Mouse (Mus musculus): ENCODE data around the gene Tppp3. TPM values are rescaled to one million over a fixed set of nuclear protein-coding genes. Genes with fewer than 3 reads are reported as not detected.

Tppp3 gene
- polyA plus RNA-seq, 1 experiment from 2014 or later: 22.2 TPM

DNA sequence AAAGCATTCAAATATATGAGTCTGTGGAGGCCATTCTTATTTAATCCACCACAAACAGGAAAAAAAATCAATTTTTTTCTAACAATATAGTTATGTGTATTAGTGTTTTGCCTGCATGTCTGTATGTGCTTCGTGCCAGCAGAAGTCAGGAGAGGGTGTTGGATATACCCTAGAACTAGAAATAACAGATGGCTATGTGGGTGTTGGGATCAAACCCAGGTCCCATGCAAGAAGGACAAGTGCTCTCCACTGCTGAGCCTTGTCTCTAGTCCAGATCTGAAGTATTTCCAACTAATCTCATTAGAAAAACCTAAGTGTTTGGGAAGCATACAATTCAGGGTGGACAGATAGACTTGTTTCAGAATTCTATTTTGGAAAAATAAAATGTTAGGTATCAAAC is 49.3 kb downstream of the Tppp3 start:
- no peaks in the 10 kb centered on the region for H3K9me3 ChIP-seq (ENCODE audit: low read length)
- no peak overlapping the region for H3K27ac ChIP-seq (ENCODE audit: low read length)
- no peak overlapping the region for H3K4me2 ChIP-seq (replicated peaks; ENCODE audit: low read depth, low read length)
- H3K9ac ChIP-seq (replicated peaks; ENCODE audit: low read length): no peak overlapping the region
- H3K27me3 ChIP-seq (ENCODE audit: insufficient read depth, low read length): no peaks in the 10 kb centered on the region
- H3K36me3 ChIP-seq (ENCODE audit: insufficient read depth, low read length): no peaks in the 10 kb centered on the region
- no peak for ATAC-seq (ENCODE audit: low FRiP score, low TSS enrichment)
- no peak overlapping the region for H3K4me3 ChIP-seq (ENCODE audit: low read length)
- H3K4me1 ChIP-seq (ENCODE audit: insufficient read depth, low read length): no peaks in the 10 kb centered on the region
- whole genome bisulfite sequencing: 79% methylated on average over 1 of the region's 1 CpGs

DNA sequence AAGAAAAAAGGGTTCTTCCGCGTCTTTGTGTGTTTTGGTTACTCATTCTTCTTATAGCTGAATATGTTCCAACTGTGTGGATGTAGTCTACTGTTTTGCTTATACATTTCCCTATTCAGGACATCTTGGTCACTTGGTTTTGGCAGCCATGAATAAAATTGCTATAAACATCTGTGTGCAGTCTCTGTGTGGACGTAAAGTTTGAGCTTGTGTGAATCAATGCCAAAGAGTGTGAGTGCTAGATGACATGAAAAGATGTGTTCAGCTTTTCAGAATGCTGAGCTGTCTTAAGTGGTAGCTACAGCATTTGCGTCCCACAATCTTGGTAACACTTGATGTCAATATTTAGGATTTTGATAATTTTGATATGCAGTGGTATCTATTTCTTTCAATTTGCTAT is 51.5 kb downstream of the Tppp3 start:
- no peak for ATAC-seq (ENCODE audit: low FRiP score, low TSS enrichment)
- Histone ChIP-seq H3K36me3 (ENCODE audit: insufficient read depth, low read length) (no peaks in the 10 kb centered on the region), H3K4me2 (replicated peaks; ENCODE audit: low read depth, low read length) (no peak overlapping the region), H3K9ac (replicated peaks; ENCODE audit: low read length) (no peak overlapping the region), H3K9me3 (ENCODE audit: low read length) (no peaks in the 10 kb centered on the region), H3K4me1 (ENCODE audit: insufficient read depth, low read length) (no peaks in the 10 kb centered on the region), H3K27ac (ENCODE audit: low read length) (no peak overlapping the region), H3K27me3 (ENCODE audit: insufficient read depth, low read length) (peaks cover under 1% of the 10 kb centered on the region; the same call in 1 of the 2 replicates), H3K4me3 (ENCODE audit: low read length) (no peak overlapping the region)
- WGBS: 92% methylated on average over 4 of the region's 4 CpGs

DNA sequence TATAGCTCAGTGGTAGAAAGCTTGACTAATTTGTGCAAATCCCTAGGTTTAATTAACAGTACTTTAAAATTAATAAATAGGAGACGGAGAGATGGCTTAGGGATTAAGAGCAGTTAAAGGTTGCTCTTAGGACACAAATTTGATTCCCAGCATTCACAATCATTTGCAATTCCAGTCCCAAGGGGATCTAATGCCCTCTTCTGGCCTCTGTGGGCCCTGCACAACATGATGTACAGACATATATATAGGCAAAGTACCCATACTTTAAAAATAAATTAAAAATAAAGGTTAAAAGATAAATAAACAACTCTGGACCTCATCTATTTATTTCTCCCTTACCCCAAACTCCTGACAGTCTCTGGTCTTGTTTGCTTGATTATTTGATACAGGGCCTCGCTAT is 52.3 kb downstream of the Tppp3 start:
- Histone ChIP-seq H3K9me3 (ENCODE audit: low read length) (no peaks in the 10 kb centered on the region), H3K4me3 (ENCODE audit: low read length) (no peak overlapping the region), H3K27ac (ENCODE audit: low read length) (no peak overlapping the region), H3K36me3 (ENCODE audit: insufficient read depth, low read length) (no peaks in the 10 kb centered on the region), H3K9ac (replicated peaks; ENCODE audit: low read length) (no peak overlapping the region), H3K27me3 (ENCODE audit: insufficient read depth, low read length) (peaks cover 8% of the 10 kb centered on the region), H3K4me2 (replicated peaks; ENCODE audit: low read depth, low read length) (no peak overlapping the region), H3K4me1 (ENCODE audit: insufficient read depth, low read length) (no peaks in the 10 kb centered on the region)
- WGBS: 83% methylated on average over 2 of the region's 2 CpGs
- ATAC-seq (ENCODE audit: low FRiP score, low TSS enrichment): no peak

Other genes with a start within 250 kb of the Tppp3 start
- 26.9 and 27.6 TPM in 2 replicates for gene D230025D16Rik, start 246.4 kb downstream of the Tppp3 start, polyA plus RNA-seq (2015; fragmentation: Nextera tagmentation; extraction: Ambion mirVana)
- gene B3gnt9, start 216.4 kb downstream of the Tppp3 start, polyA plus RNA-seq (2015; fragmentation: Nextera tagmentation; extraction: Ambion mirVana): 10.2 and 11.9 TPM in 2 replicates
- gene Tradd, start 206.9 kb downstream of the Tppp3 start, polyA plus RNA-seq (2015; fragmentation: Nextera tagmentation; extraction: Ambion mirVana): 23.4 and 26.3 TPM in 2 replicates
- 3.0 and 3.1 TPM in 2 replicates for gene Fbxl8, start 206.9 kb downstream of the Tppp3 start, polyA plus RNA-seq (2015; fragmentation: Nextera tagmentation; extraction: Ambion mirVana)
- gene Hsf4, start 201.7 kb downstream of the Tppp3 start, polyA plus RNA-seq (2015; fragmentation: Nextera tagmentation; extraction: Ambion mirVana): 0.14 and 0.16 TPM in 2 replicates
- 1.2 and 1.4 TPM in 2 replicates for gene Nol3, start 195.4 kb downstream of the Tppp3 start, polyA plus RNA-seq (2015; fragmentation: Nextera tagmentation; extraction: Ambion mirVana)
- gene 4931428F04Rik, start 181.7 kb downstream of the Tppp3 start, polyA plus RNA-seq (2015; fragmentation: Nextera tagmentation; extraction: Ambion mirVana): 10.5 and 13.4 TPM in 2 replicates
- gene Exoc3l, start 175.4 kb downstream of the Tppp3 start, polyA plus RNA-seq (2015; fragmentation: Nextera tagmentation; extraction: Ambion mirVana): 29.5 and 32.1 TPM in 2 replicates
- 90.1 and 108 TPM in 2 replicates for gene E2f4, start 173.9 kb downstream of the Tppp3 start, polyA plus RNA-seq (2015; fragmentation: Nextera tagmentation; extraction: Ambion mirVana)
- gene Elmo3, start 165.9 kb downstream of the Tppp3 start, polyA plus RNA-seq (2015; fragmentation: Nextera tagmentation; extraction: Ambion mirVana): 13.3 and 13.9 TPM in 2 replicates
- gene Lrrc29, start 145.2 kb downstream of the Tppp3 start, polyA plus RNA-seq (2015; fragmentation: Nextera tagmentation; extraction: Ambion mirVana): 2.2 and 2.4 TPM in 2 replicates
- gene Tmem208, start 145.2 kb downstream of the Tppp3 start, polyA plus RNA-seq (2015; fragmentation: Nextera tagmentation; extraction: Ambion mirVana): 120 and 136 TPM in 2 replicates
- 3.7 and 4.6 TPM in 2 replicates for gene Fhod1, start 123.6 kb downstream of the Tppp3 start, polyA plus RNA-seq (2015; fragmentation: Nextera tagmentation; extraction: Ambion mirVana)
- gene Slc9a5, start 122.7 kb downstream of the Tppp3 start, polyA plus RNA-seq (2015; fragmentation: Nextera tagmentation; extraction: Ambion mirVana): 2.5 and 3.1 TPM in 2 replicates
- 0.32 and 0.37 TPM in 2 replicates for gene Plekhg4, start 98.3 kb downstream of the Tppp3 start, polyA plus RNA-seq (2015; fragmentation: Nextera tagmentation; extraction: Ambion mirVana)
- gene Kctd19, start 58.0 kb downstream of the Tppp3 start, polyA plus RNA-seq (2015; fragmentation: Nextera tagmentation; extraction: Ambion mirVana): not detected in 2 replicates
- gene Lrrc36, start 58.0 kb downstream of the Tppp3 start, polyA plus RNA-seq (2015; fragmentation: Nextera tagmentation; extraction: Ambion mirVana): 0.17 and 0.41 TPM in 2 replicates
- 49.6 and 51.1 TPM in 2 replicates for gene Zdhhc1, start 25.4 kb upstream of the Tppp3 start, polyA plus RNA-seq (2015; fragmentation: Nextera tagmentation; extraction: Ambion mirVana)
- 39.3 and 39.9 TPM in 2 replicates for gene Hsd11b2, start 47.2 kb upstream of the Tppp3 start, polyA plus RNA-seq (2015; fragmentation: Nextera tagmentation; extraction: Ambion mirVana)
- gene Atp6v0d1, start 94.5 kb upstream of the Tppp3 start, polyA plus RNA-seq (2015; fragmentation: Nextera tagmentation; extraction: Ambion mirVana): 106 and 111 TPM in 2 replicates
- 44.5 and 46.3 TPM in 2 replicates for gene Ripor1, start 133.7 kb upstream of the Tppp3 start, polyA plus RNA-seq (2015; fragmentation: Nextera tagmentation; extraction: Ambion mirVana)
- 117 and 134 TPM in 2 replicates for gene Ctcf, start 165.0 kb upstream of the Tppp3 start, polyA plus RNA-seq (2015; fragmentation: Nextera tagmentation; extraction: Ambion mirVana)
- gene Agrp, start 165.9 kb upstream of the Tppp3 start, polyA plus RNA-seq (2015; fragmentation: Nextera tagmentation; extraction: Ambion mirVana): 0.84 and 1.2 TPM in 2 replicates
- gene Carmil2, start 214.7 kb upstream of the Tppp3 start, polyA plus RNA-seq (2015; fragmentation: Nextera tagmentation; extraction: Ambion mirVana): 0.49 and 0.52 TPM in 2 replicates
- 65.7 and 67.6 TPM in 2 replicates for gene Acd, start 229.6 kb upstream of the Tppp3 start, polyA plus RNA-seq (2015; fragmentation: Nextera tagmentation; extraction: Ambion mirVana)
- 18.0 and 20.1 TPM in 2 replicates for gene Pard6a, start 229.6 kb upstream of the Tppp3 start, polyA plus RNA-seq (2015; fragmentation: Nextera tagmentation; extraction: Ambion mirVana)
- not detected in 2 replicates for gene 4933405L10Rik, start 236.1 kb upstream of the Tppp3 start, polyA plus RNA-seq (2015; fragmentation: Nextera tagmentation; extraction: Ambion mirVana)
- gene Enkd1, start 236.7 kb upstream of the Tppp3 start, polyA plus RNA-seq (2015; fragmentation: Nextera tagmentation; extraction: Ambion mirVana): 29.0 and 34.1 TPM in 2 replicates

Data from kidney, embryonic 16.5 days (tissue).